Mouse (Mus musculus): ENCODE measurements at regions not wholly inside any gene's neighbourhood (a gene's known extent, or its start where the extent isn't known, plus 50 kb on each side); places are given as distances from the start of the nearest gene placed in this dataset.

GRCm38 (mm10) chr1:23202511-23203435, 100.7 kb upstream of the 4933415F23Rik start:
- Histone ChIP-seq H3K27me3 (replicated peaks) (no peaks in the 10 kb centered on the region), H3K4me2 (replicated peaks) (no peak overlapping the region; the same call in 1 of the 2 replicates), H3K36me3 (no peaks in the 10 kb centered on the region), H3K27ac (peak overlapping the region; percentile 32; the same call in 1 of the 2 replicates), H3K4me3 (replicated peaks) (no peak overlapping the region), H3K4me1 (replicated peaks) (no peaks in the 10 kb centered on the region), H3K9ac (no peak overlapping the region), H3K9me3 (no peaks in the 10 kb centered on the region)
- ATAC-seq: no peak
- 48% methylated on average over 5 of the region's 5 CpGs for WGBS

GRCm38 (mm10) chr1:23200460-23200859, 98.4 kb upstream of the 4933415F23Rik start:
- Histone ChIP-seq H3K9ac (no peak overlapping the region), H3K27ac (no peak overlapping the region), H3K9me3 (no peaks in the 10 kb centered on the region), H3K4me1 (replicated peaks) (no peaks in the 10 kb centered on the region), H3K4me2 (replicated peaks) (no peak overlapping the region), H3K4me3 (replicated peaks) (no peak overlapping the region), H3K36me3 (no peaks in the 10 kb centered on the region), H3K27me3 (replicated peaks) (no peaks in the 10 kb centered on the region)
- 58% methylated on average over 4 of the region's 4 CpGs for WGBS
- no peak for ATAC-seq

GRCm38 (mm10) chr1:23190316-23191005, 88.4 kb upstream of the 4933415F23Rik start:
- 68% methylated on average over 3 of the region's 3 CpGs for WGBS
- Histone ChIP-seq H3K9ac (no peak overlapping the region), H3K27me3 (replicated peaks) (no peaks in the 10 kb centered on the region), H3K4me3 (replicated peaks) (no peak overlapping the region), H3K36me3 (no peaks in the 10 kb centered on the region; the same call in 1 of the 2 replicates), H3K4me1 (replicated peaks) (no peaks in the 10 kb centered on the region), H3K4me2 (replicated peaks) (no peak overlapping the region), H3K27ac (no peak overlapping the region), H3K9me3 (no peaks in the 10 kb centered on the region)
- ATAC-seq: no peak

- ATAC-seq: peak; percentile 79
Observed at GRCm38 (mm10) chr1:23189790-23190189, 87.7 kb upstream of the 4933415F23Rik start.

GRCm38 (mm10) chr1:23188216-23188615, 86.2 kb upstream of the 4933415F23Rik start:
- H3K27me3 ChIP-seq (replicated peaks): no peaks in the 10 kb centered on the region
- no peak overlapping the region for H3K9ac ChIP-seq
- 49% methylated on average over 5 of the region's 5 CpGs for WGBS
- no peak overlapping the region for H3K4me2 ChIP-seq (replicated peaks)
- no peaks in the 10 kb centered on the region for H3K9me3 ChIP-seq
- no peak overlapping the region for H3K27ac ChIP-seq
- H3K4me1 ChIP-seq (replicated peaks): no peaks in the 10 kb centered on the region
- ATAC-seq: no peak
- no peak overlapping the region for H3K4me3 ChIP-seq (replicated peaks)
- H3K36me3 ChIP-seq: no peaks in the 10 kb centered on the region; the same call in 1 of the 2 replicates

More at GRCm38 (mm10) chr1:23189790-23190189, 87.7 kb upstream of the 4933415F23Rik start:
- Histone ChIP-seq H3K9me3 (no peaks in the 10 kb centered on the region), H3K27me3 (replicated peaks) (no peaks in the 10 kb centered on the region), H3K36me3 (no peaks in the 10 kb centered on the region; the same call in 1 of the 2 replicates), H3K4me1 (replicated peaks) (no peaks in the 10 kb centered on the region), H3K9ac (no peak overlapping the region), H3K4me2 (replicated peaks) (no peak overlapping the region), H3K4me3 (replicated peaks) (no peak overlapping the region), H3K27ac (no peak overlapping the region)
- WGBS: 69% methylated on average over 4 of the region's 4 CpGs

- no peaks in the 10 kb centered on the region for H3K4me1 ChIP-seq (replicated peaks)
- no peaks in the 10 kb centered on the region for H3K9me3 ChIP-seq
- H3K9ac ChIP-seq: no peak overlapping the region
- H3K4me2 ChIP-seq (replicated peaks): no peak overlapping the region
- H3K36me3 ChIP-seq: no peaks in the 10 kb centered on the region; the same call in 1 of the 2 replicates
- no peaks in the 10 kb centered on the region for H3K27me3 ChIP-seq (replicated peaks)
- no peak overlapping the region for H3K27ac ChIP-seq
- ATAC-seq: peak; percentile 45; the same call in 1 of the 2 replicates
- WGBS: 54% methylated on average over 6 of the region's 6 CpGs
- H3K4me3 ChIP-seq (replicated peaks): no peak overlapping the region
Observed at GRCm38 (mm10) chr1:23187446-23188206, 85.6 kb upstream of the 4933415F23Rik start.

GRCm38 (mm10) chr1:23184728-23185127, 82.7 kb upstream of the 4933415F23Rik start:
- no peak overlapping the region for H3K4me3 ChIP-seq (replicated peaks)
- no peaks in the 10 kb centered on the region for H3K27me3 ChIP-seq (replicated peaks)
- WGBS: 64% methylated on average over 9 of the region's 9 CpGs
- H3K9ac ChIP-seq: no peak overlapping the region
- ATAC-seq: no peak
- no peaks in the 10 kb centered on the region for H3K4me1 ChIP-seq (replicated peaks)
- no peak overlapping the region for H3K27ac ChIP-seq
- no peaks in the 10 kb centered on the region; the same call in 1 of the 2 replicates for H3K36me3 ChIP-seq
- no peak overlapping the region for H3K4me2 ChIP-seq (replicated peaks)
- no peaks in the 10 kb centered on the region for H3K9me3 ChIP-seq

- Histone ChIP-seq H3K4me2 (replicated peaks) (no peak overlapping the region), H3K4me1 (replicated peaks) (no peaks in the 10 kb centered on the region), H3K4me3 (replicated peaks) (no peak overlapping the region), H3K27ac (no peak overlapping the region), H3K9ac (no peak overlapping the region), H3K36me3 (no peaks in the 10 kb centered on the region; the same call in 1 of the 2 replicates), H3K27me3 (replicated peaks) (no peaks in the 10 kb centered on the region), H3K9me3 (no peaks in the 10 kb centered on the region)
- no peak for ATAC-seq
Observed at GRCm38 (mm10) chr1:23182541-23182940, 80.5 kb upstream of the 4933415F23Rik start.

- 66% methylated on average over 6 of the region's 6 CpGs for WGBS
- H3K27me3 ChIP-seq (replicated peaks): no peaks in the 10 kb centered on the region
- H3K36me3 ChIP-seq: no peaks in the 10 kb centered on the region
- H3K27ac ChIP-seq: no peak overlapping the region
- ATAC-seq: no peak
- H3K9ac ChIP-seq: no peak overlapping the region
- H3K4me3 ChIP-seq (replicated peaks): no peak overlapping the region
- 0 out of 2 replicates have a peak, but pooled peaks cover 2% of the 10 kb centered on the region for H3K4me1 ChIP-seq (replicated peaks)
- no peaks in the 10 kb centered on the region for H3K9me3 ChIP-seq
- H3K4me2 ChIP-seq (replicated peaks): no peak overlapping the region
Observed at GRCm38 (mm10) chr1:23178335-23178974, 76.4 kb upstream of the 4933415F23Rik start.

GRCm38 (mm10) chr1:23174022-23174421, 72.0 kb upstream of the 4933415F23Rik start:
- H3K4me2 ChIP-seq (replicated peaks): no peak overlapping the region
- no peak overlapping the region for H3K4me3 ChIP-seq (replicated peaks)
- 0 out of 2 replicates have a peak, but pooled peaks cover 2% of the 10 kb centered on the region for H3K4me1 ChIP-seq (replicated peaks)
- no peaks in the 10 kb centered on the region for H3K36me3 ChIP-seq
- H3K27ac ChIP-seq: no peak overlapping the region
- no peak overlapping the region for H3K9ac ChIP-seq
- no peaks in the 10 kb centered on the region for H3K27me3 ChIP-seq (replicated peaks)
- H3K9me3 ChIP-seq: no peaks in the 10 kb centered on the region
- ATAC-seq: no peak
- 81% methylated on average over 11 of the region's 11 CpGs for WGBS

- no peaks in the 10 kb centered on the region for H3K27me3 ChIP-seq (replicated peaks)
Observed at GRCm38 (mm10) chr1:23173054-23173802, 71.2 kb upstream of the 4933415F23Rik start.

More at GRCm38 (mm10) chr1:23173054-23173802, 71.2 kb upstream of the 4933415F23Rik start:
- no peak for ATAC-seq
- Histone ChIP-seq H3K27ac (no peak overlapping the region), H3K9me3 (no peaks in the 10 kb centered on the region), H3K4me2 (replicated peaks) (no peak overlapping the region), H3K9ac (no peak overlapping the region), H3K4me3 (replicated peaks) (no peak overlapping the region), H3K4me1 (replicated peaks) (0 out of 2 replicates have a peak, but pooled peaks cover 2% of the 10 kb centered on the region), H3K36me3 (no peaks in the 10 kb centered on the region)
- WGBS: 58% methylated on average over 7 of the region's 7 CpGs

Measured in intestine, embryonic 15.5 days (tissue).